Mouse (Mus musculus) CH12.LX (cell line): Measurements from ENCODE around the gene Mrtfa. TPM values are rescaled to one million over a fixed set of nuclear protein-coding genes. Genes with fewer than 3 reads are reported as not detected.

Source experiments
- DNase-seq: peaks from one replicate; pipeline ENCODE4 v3.0.0-alpha.2; 2013; ENCODE audit errors: extremely low read depth
- H3K27ac ChIP-seq: 2 replicates; pipeline ENCODE4 v1.5.1; 2012; ENCODE audit warnings: low read depth, mild to moderate bottlenecking, control low read depth, moderate library complexity; ENCODE audit not compliant: insufficient read depth
- H3K27me3 ChIP-seq: replicated peaks from 2 replicates; pipeline ENCODE3; 2012; ENCODE audit warnings: inconsistent platforms
- H3K36me3 ChIP-seq, 2 experiments: replicated peaks in 1 of 2; 2 replicates each; pipeline versions ENCODE3 to v1.6.1; 2012; ENCODE audit warnings: inconsistent platforms in 1 of 2, low read length in 1 of 2, mild to moderate bottlenecking in 1 of 2, mixed read lengths in 1 of 2, moderate library complexity in 1 of 2; ENCODE audit not compliant: control insufficient read depth in 1 of 2, insufficient read depth in 1 of 2
- H3K4me1 ChIP-seq, 2 experiments: 2 replicates each; pipeline ENCODE4 v1.6.1; 2012; ENCODE audit warnings: inconsistent platforms in 1 of 2, moderate library complexity in 1 of 2; ENCODE audit not compliant: insufficient read depth in 2 of 2, control insufficient read depth in 1 of 2
- H3K4me2 ChIP-seq: 2 replicates; pipeline ENCODE4 v1.6.1; 2012; ENCODE audit warnings: low read depth, mild to moderate bottlenecking, control low read depth; ENCODE audit not compliant: poor library complexity, insufficient read depth, severe bottlenecking
- H3K4me3 ChIP-seq, 3 experiments: fragments of 150-350 bp in 1 of 3; sonication (generic) in 1 of 3; replicated peaks in 1 of 3; 2 replicates each; pipeline versions ENCODE3 to v1.5.1; 2011 to 2012; ENCODE audit warnings: low read depth in 2 of 3, low read length in 2 of 3, mild to moderate bottlenecking in 2 of 3, moderate library complexity in 2 of 3, control low read depth in 1 of 3, improper control_type of control experiment in 1 of 3, inconsistent platforms in 1 of 3, mixed read lengths in 1 of 3; ENCODE audit not compliant: poor library complexity in 1 of 3
- H3K79me2 ChIP-seq: replicated peaks from 2 replicates; pipeline ENCODE4 v1.6.1; 2012; ENCODE audit warnings: mild to moderate bottlenecking, moderate library complexity; ENCODE audit not compliant: control insufficient read depth, poor library complexity, insufficient read depth, severe bottlenecking; ENCODE audit errors: extremely low read depth
- H3K9ac ChIP-seq: 2 replicates; pipeline ENCODE4 v1.6.1; 2012; ENCODE audit warnings: low read depth, mild to moderate bottlenecking, control low read depth, moderate library complexity; ENCODE audit not compliant: insufficient read depth
- H3K9me3 ChIP-seq: replicated peaks from 2 replicates; pipeline ENCODE3; 2012; ENCODE audit warnings: low read length, inconsistent platforms, mixed read lengths
- CHD2 ChIP-seq: IDR thresholded peaks from 2 replicates; pipeline ENCODE4 v1.6.1; 2011; ENCODE audit warnings: low read length, improper control_type of control experiment
- CTCF ChIP-seq, 2 experiments: IDR thresholded peaks in 1 of 2; conservative IDR thresholded peaks in 1 of 2; 2 replicates each; pipeline ENCODE4 v1.5.1; 2011 to 2012; ENCODE audit warnings: low read depth in 2 of 2, low read length in 2 of 2, improper control_type of control experiment in 1 of 2, inconsistent platforms in 1 of 2, mild to moderate bottlenecking in 1 of 2, moderate library complexity in 1 of 2
- E2F4 ChIP-seq: IDR thresholded peaks from 2 replicates; pipeline ENCODE4 v1.6.1; 2011; ENCODE audit warnings: low read depth, low read length, improper control_type of control experiment; ENCODE audit not compliant: insufficient replicate concordance
- GABPA ChIP-seq: IDR thresholded peaks from 2 replicates; pipeline ENCODE4 v1.6.1; 2012; ENCODE audit warnings: low read depth, low read length, improper control_type of control experiment, inconsistent platforms; ENCODE audit not compliant: insufficient replicate concordance
- IRF4 ChIP-seq: IDR thresholded peaks from 2 replicates; pipeline ENCODE4 v1.6.1; 2014; ENCODE audit warnings: low read depth, mild to moderate bottlenecking, inconsistent platforms, low read length, improper control_type of control experiment
- JUN ChIP-seq: IDR thresholded peaks from 2 replicates; pipeline ENCODE4 v1.6.1; 2011; ENCODE audit warnings: low read depth, mild to moderate bottlenecking, low read length, improper control_type of control experiment, moderate library complexity; ENCODE audit not compliant: insufficient read depth
- KAT2A ChIP-seq: IDR thresholded peaks from 2 replicates; pipeline ENCODE4 v1.6.1; 2012; ENCODE audit warnings: low read length, improper control_type of control experiment, inconsistent platforms; ENCODE audit not compliant: insufficient replicate concordance
- MAFK ChIP-seq: IDR thresholded peaks from 2 replicates; pipeline ENCODE4 v1.6.1; 2011; ENCODE audit warnings: low read length, improper control_type of control experiment; ENCODE audit not compliant: insufficient replicate concordance
- MXI1 ChIP-seq: IDR thresholded peaks from 2 replicates; pipeline ENCODE4 v1.6.1; 2011; ENCODE audit warnings: mild to moderate bottlenecking, low read depth, low read length, improper control_type of control experiment
- MYC ChIP-seq: IDR thresholded peaks from 2 replicates; pipeline ENCODE4 v1.6.1; 2011; ENCODE audit warnings: low read depth, mild to moderate bottlenecking, improper control_type of control experiment, low read length
- NELFE ChIP-seq: IDR thresholded peaks from 2 replicates; pipeline ENCODE4 v1.6.1; 2011; ENCODE audit warnings: low read depth, low read length, improper control_type of control experiment
- PAX5 ChIP-seq: IDR thresholded peaks from 2 replicates; pipeline ENCODE4 v1.6.1; 2012; ENCODE audit warnings: low read length, inconsistent platforms, mixed read lengths
- RAD21 ChIP-seq: IDR thresholded peaks from 2 replicates; pipeline ENCODE4 v1.6.1; 2011; ENCODE audit warnings: low read depth, mild to moderate bottlenecking, low read length, improper control_type of control experiment, moderate library complexity
- SIN3A ChIP-seq: IDR thresholded peaks from 2 replicates; pipeline ENCODE4 v1.6.1; 2012; ENCODE audit warnings: low read length, improper control_type of control experiment, inconsistent platforms
- SMC3 ChIP-seq: IDR thresholded peaks from 2 replicates; pipeline ENCODE4 v1.6.1; 2011; ENCODE audit warnings: low read depth, low read length, improper control_type of control experiment
- UBTF ChIP-seq: IDR thresholded peaks from 2 replicates; pipeline ENCODE4 v1.6.1; 2012; ENCODE audit warnings: low read depth, mild to moderate bottlenecking, inconsistent platforms, low read length, improper control_type of control experiment, moderate library complexity
- USF2 ChIP-seq: conservative IDR thresholded peaks from 2 replicates; pipeline ENCODE4 v1.6.1; 2011; ENCODE audit warnings: low read depth, low read length, improper control_type of control experiment
- ZC3H11A ChIP-seq: IDR thresholded peaks from 2 replicates; pipeline ENCODE4 v1.6.1; 2012; ENCODE audit warnings: low read depth, mild to moderate bottlenecking, inconsistent platforms, low read length, improper control_type of control experiment
- ZKSCAN1 ChIP-seq: IDR thresholded peaks from 2 replicates; pipeline ENCODE4 v1.6.1; 2012; ENCODE audit warnings: low read depth, inconsistent platforms, low read length, improper control_type of control experiment, borderline replicate concordance
- ZNF384 ChIP-seq: IDR thresholded peaks from 2 replicates; pipeline ENCODE4 v1.6.1; 2012; ENCODE audit warnings: low read depth, low read length, improper control_type of control experiment, inconsistent platforms
- dilution Hi-C: fragments of 300-500 bp; cut with MboI; formaldehyde crosslinking; loops from 2 replicates; pipeline ENCODE4 v1.14.3; 2020; ENCODE audit warnings: low sequenced_read_pairs; ENCODE audit not compliant: extremely low pct_unique_long_range_greater_than_20kb, extremely low pct_ligation_motif_present
- in situ Hi-C: fragments of 300-500 bp; cut with MboI; formaldehyde crosslinking; loops from 3 replicates; pipeline ENCODE4 v1.14.3; 2019; ENCODE audit warnings: low sequenced_read_pairs, low pct_ligation_motif_present, low pct_unique_long_range_greater_than_20kb, mixed read lengths
- polyA plus RNA-seq: library from polyadenylated mRNA; unstranded; fragments of >175 nt; gene quantifications from 2 replicates; pipeline ENCODE4 v1.2.1, GENCODE M21; 2012; ENCODE audit warnings: low read depth; ENCODE audit not compliant: insufficient read length
- total RNA-seq, 2 experiments: library from RNA; depleted of rRNA; stranded (reverse); fragments of 300-350 nt in 1 of 2; fragments of >200 nt in 1 of 2; gene quantifications; 2 replicates each; pipeline ENCODE4 v1.2.3; 2012 to 2014

Mrtfa gene
- total and polyA plus RNA-seq, 3 experiments = 4.6 to 23.2 (median 8.2) TPM

GRCm38 (mm10) chr15:81202462-81202861 is 11.9 kb upstream of the Mrtfa start:
- DNase-seq = no peak
- Histone ChIP-seq H3K4me1 (peaks cover 0 to 6% of the 10 kb centered on the region in 2 experiments; a peak in 2 of 4 replicates), H3K4me2 (no peak overlapping the region), H3K9me3 (peaks cover 6% of the 10 kb centered on the region), H3K79me2 (no peaks in the 10 kb centered on the region), H3K27ac (no peak overlapping the region), H3K4me3 (no peak overlapping the region), H3K27me3 (no peaks in the 10 kb centered on the region), H3K36me3 (no peaks in the 10 kb centered on the region), H3K9ac (no peak overlapping the region)
- TF ChIP-seq MYC (no peak), CTCF (conservative IDR thresholded peaks at IDR 0.05 in 1 of 2, IDR thresholded peaks at IDR 0.05 in 1 of 2; ENCODE audit: low read depth in 2 of 2, low read length in 2 of 2) (no peak), MAFK (no peak), KAT2A (no peak), UBTF (no peak), CHD2 (no peak), E2F4 (no peak), NELFE (no peak), ZKSCAN1 (no peak), MXI1 (no peak), JUN (no peak)
- dilution Hi-C loops = no loop called here
- in situ Hi-C loops = no loop called here

DNA sequence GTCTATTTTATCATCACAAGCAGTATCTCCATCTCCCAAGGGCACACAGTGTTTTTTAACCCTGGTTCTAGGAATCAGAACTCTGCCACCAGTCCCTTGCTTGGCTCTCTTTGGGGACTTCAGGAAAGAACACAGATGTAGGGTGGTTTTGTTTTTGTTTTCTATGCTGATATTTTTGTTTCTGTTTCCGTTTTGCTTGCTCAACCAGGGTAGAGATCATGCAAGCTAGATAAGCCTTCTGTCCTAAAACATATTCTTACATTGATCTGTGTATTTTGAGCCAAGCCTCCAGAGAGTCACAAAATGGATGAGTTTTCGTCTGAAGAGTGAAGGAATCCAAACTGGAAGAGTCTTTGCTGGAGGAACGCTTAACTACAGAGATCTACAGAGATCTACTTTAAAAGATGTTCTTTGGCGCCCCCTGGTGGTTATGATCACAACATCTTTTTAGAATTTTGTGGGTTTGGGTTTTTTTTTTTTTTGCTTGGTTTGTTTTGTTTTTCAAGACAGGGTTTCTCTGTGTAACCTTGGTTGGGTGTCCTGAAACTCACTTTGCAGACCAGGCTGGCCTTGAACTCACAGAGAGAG is 8.9 kb upstream of the Mrtfa start:
- in situ Hi-C loops = loop anchor here (5.0 to 25.0 kb wide), 3 partner anchors 42 to 487 kb away; partner anchors contain the start of gene Tnrc6b
- TF ChIP-seq GABPA (no peak), RAD21 (peak; percentile 85), IRF4 (0 out of 2 replicates have a peak, but pooled peaks have one; percentile 20), SIN3A (0 out of 2 replicates have a peak, but pooled peaks have one; percentile 13), SMC3 (peak; percentile 87), PAX5 (no peak), USF2 (no peak), CTCF (conservative IDR thresholded peaks at IDR 0.05 in 1 of 2, IDR thresholded peaks at IDR 0.05 in 1 of 2; ENCODE audit: low read depth in 2 of 2, low read length in 2 of 2) (peak; percentile 31 to 85; a peak in 2 of 4 replicates), ZNF384 (peak; percentile 97), ZC3H11A (peak; percentile 55)
- TF ChIP-seq, all 38 proteins: peak for 7
- no peaks in the 10 kb centered on the region for H3K36me3 ChIP-seq
- H3K4me2 ChIP-seq = peak overlapping the region; percentile 51
- H3K27ac ChIP-seq = no peak overlapping the region
- H3K4me3 ChIP-seq = peak overlapping the region in 2 of 3 experiments; percentile 21 to 33
- H3K4me1 ChIP-seq = peaks cover 10 to 32% of the 10 kb centered on the region in 2 experiments; a peak in 3 of 4 replicates
- H3K27me3 ChIP-seq = no peaks in the 10 kb centered on the region
- no peaks in the 10 kb centered on the region for H3K79me2 ChIP-seq
- peak; percentile 85 for DNase-seq
- peaks cover 3% of the 10 kb centered on the region for H3K9me3 ChIP-seq
- peak overlapping the region; percentile 70 for H3K9ac ChIP-seq
- dilution Hi-C loops = no loop called here
